Mouse (Mus musculus) thymus, adult 2 months (tissue): ENCODE measurements around the gene Irf2bp2. TPM values are rescaled to one million over a fixed set of nuclear protein-coding genes. Genes with fewer than 3 reads are reported as not detected.

Experiments used
- DNase-seq: peaks from one replicate; pipeline ENCODE4 v3.0.0; 2021
- H3K27ac ChIP-seq: fragments of 200-500 bp; 2 replicates; pipeline ENCODE4 v1.5.1; 2012; ENCODE audit warnings: low read length, control low read depth; ENCODE audit not compliant: control insufficient read depth, insufficient read depth
- H3K27me3 ChIP-seq: fragments of 200-500 bp; 2 replicates; pipeline ENCODE4 v1.6.1; 2012; ENCODE audit warnings: mild to moderate bottlenecking, low read length, moderate library complexity, mixed read lengths; ENCODE audit not compliant: control insufficient read depth, insufficient read depth
- H3K36me3 ChIP-seq: fragments of 200-500 bp; 2 replicates; pipeline ENCODE4 v1.6.1; 2012; ENCODE audit warnings: mild to moderate bottlenecking, low read length, moderate library complexity; ENCODE audit not compliant: control insufficient read depth, insufficient read depth
- H3K4me1 ChIP-seq: fragments of 200-500 bp; replicated peaks from 2 replicates; pipeline ENCODE4 v1.6.1; 2012; ENCODE audit warnings: low read length; ENCODE audit not compliant: control insufficient read depth, insufficient read depth
- H3K4me3 ChIP-seq: fragments of 200-500 bp; 2 replicates; pipeline ENCODE4 v1.5.1; 2012; ENCODE audit warnings: mild to moderate bottlenecking, low read length, control low read depth, moderate library complexity; ENCODE audit not compliant: control insufficient read depth, insufficient read depth
- CTCF ChIP-seq: fragments of 200-500 bp; IDR thresholded peaks from 2 replicates; pipeline ENCODE4 v1.5.1; 2012; ENCODE audit warnings: mild to moderate bottlenecking, control low read depth, low read length, moderate library complexity, borderline replicate concordance; ENCODE audit not compliant: control insufficient read depth, poor library complexity, insufficient read depth; ENCODE audit errors: extremely low read depth
- POLR2A ChIP-seq: fragments of 200-500 bp; IDR thresholded peaks from 2 replicates; pipeline ENCODE4 v1.6.1; 2012; ENCODE audit warnings: mild to moderate bottlenecking, low read length, control low read depth, moderate library complexity; ENCODE audit not compliant: control insufficient read depth, poor library complexity, insufficient read depth; ENCODE audit errors: extremely low read depth
- WGBS: fragments of 180-500 bp; shearing (Covaris S2); methylation state at CpG from one replicate; pipeline ENCODE4 v1.1.7; 2018; 5-methylcytosine and 5-hydroxymethylcytosine counted together
- polyA plus RNA-seq: library from polyadenylated mRNA; depleted of rRNA; stranded (reverse); fragments of >200 nt; gene quantifications from 2 replicates; pipeline ENCODE4 v1.2.3, GENCODE M21; 2012

The Irf2bp2 gene
- polyA plus RNA-seq, 1 experiment = 71.7 TPM

- H3K27ac ChIP-seq = no peak overlapping the region
- 78% methylated on average over 14 of the region's 14 CpGs for WGBS
- no peaks in the 10 kb centered on the region for H3K36me3 ChIP-seq
- DNase-seq = no peak
- no peak for TF ChIP-seq POLR2A
- TF ChIP-seq CTCF = no peak
- no peak overlapping the region for H3K4me3 ChIP-seq
- peaks cover 41% of the 10 kb centered on the region for H3K4me1 ChIP-seq
- no peaks in the 10 kb centered on the region for H3K27me3 ChIP-seq
Observed at GRCm38 (mm10) chr8:126566446-126567062, 27.2 kb downstream of the Irf2bp2 start.

- DNase-seq = no peak
- TF ChIP-seq CTCF (no peak), POLR2A (no peak)
- Histone ChIP-seq H3K36me3 (no peaks in the 10 kb centered on the region), H3K4me3 (no peak overlapping the region), H3K27me3 (no peaks in the 10 kb centered on the region), H3K4me1 (peaks cover 36% of the 10 kb centered on the region), H3K27ac (no peak overlapping the region)
- 3% methylated on average over 6 of the region's 6 CpGs for WGBS
Observed at GRCm38 (mm10) chr8:126565954-126566445, 27.8 kb downstream of the Irf2bp2 start.

GRCm38 (mm10) chr8:126565231-126565781 is 28.5 kb downstream of the Irf2bp2 start:
- Histone ChIP-seq H3K4me3 (no peak overlapping the region), H3K27ac (no peak overlapping the region), H3K36me3 (no peaks in the 10 kb centered on the region), H3K4me1 (peaks cover 31% of the 10 kb centered on the region), H3K27me3 (no peaks in the 10 kb centered on the region)
- DNase-seq = no peak
- WGBS = 66% methylated on average over 6 of the region's 6 CpGs
- TF ChIP-seq POLR2A (no peak), CTCF (no peak)

GRCm38 (mm10) chr8:126564551-126565154 is 29.1 kb downstream of the Irf2bp2 start:
- peaks cover 31% of the 10 kb centered on the region for H3K4me1 ChIP-seq
- 77% methylated on average over 9 of the region's 9 CpGs for WGBS

GRCm38 (mm10) chr8:126561316-126561841 is 32.4 kb downstream of the Irf2bp2 start:
- no peak for TF ChIP-seq CTCF
- no peak for TF ChIP-seq POLR2A
- Histone ChIP-seq H3K27me3 (no peaks in the 10 kb centered on the region), H3K4me1 (peaks cover 25% of the 10 kb centered on the region), H3K4me3 (no peak overlapping the region), H3K27ac (no peak overlapping the region), H3K36me3 (no peaks in the 10 kb centered on the region)
- no peak for DNase-seq
- 95% methylated on average over 4 of the region's 4 CpGs for WGBS

More at GRCm38 (mm10) chr8:126564551-126565154, 29.1 kb downstream of the Irf2bp2 start:
- Histone ChIP-seq H3K27ac (no peak overlapping the region), H3K27me3 (no peaks in the 10 kb centered on the region), H3K4me3 (no peak overlapping the region), H3K36me3 (no peaks in the 10 kb centered on the region)
- DNase-seq = no peak
- TF ChIP-seq POLR2A = no peak
- TF ChIP-seq CTCF = no peak

- Histone ChIP-seq H3K4me1 (peaks cover 7% of the 10 kb centered on the region), H3K4me3 (no peak overlapping the region), H3K36me3 (no peaks in the 10 kb centered on the region), H3K27me3 (no peaks in the 10 kb centered on the region), H3K27ac (no peak overlapping the region)
- TF ChIP-seq POLR2A = no peak
- no peak for TF ChIP-seq CTCF
- no peak for DNase-seq
- 96% methylated on average over 13 of the region's 13 CpGs for WGBS
Observed at GRCm38 (mm10) chr8:126558400-126558953, 35.3 kb downstream of the Irf2bp2 start.
